Mouse (Mus musculus): Measurements from ENCODE around the gene Sept11. TPM values are rescaled to one million over a fixed set of nuclear protein-coding genes. Genes with fewer than 3 reads are reported as not detected.

Sept11 gene
- polyA plus RNA-seq, 1 experiment = 55.8 TPM

GRCm38 (mm10) chr5:93180252-93180651 lies 87.0 kb downstream of the Sept11 start:
- TF ChIP-seq POLR2A (IDR thresholded peaks at IDR 0.05; ENCODE audit: borderline replicate concordance, control insufficient read depth, low read depth, low read length) = no peak
- WGBS = 35% methylated on average over 2 of the region's 2 CpGs
- Histone ChIP-seq H3K27ac (ENCODE audit: control insufficient read depth, insufficient read depth, low read depth, low read length, poor library complexity) (no peak overlapping the region), H3K4me3 (replicated peaks; ENCODE audit: control insufficient read depth, low read depth, low read length) (no peak overlapping the region), H3K4me1 (ENCODE audit: control insufficient read depth, insufficient read depth, low read length) (no peaks in the 10 kb centered on the region)

DNA sequence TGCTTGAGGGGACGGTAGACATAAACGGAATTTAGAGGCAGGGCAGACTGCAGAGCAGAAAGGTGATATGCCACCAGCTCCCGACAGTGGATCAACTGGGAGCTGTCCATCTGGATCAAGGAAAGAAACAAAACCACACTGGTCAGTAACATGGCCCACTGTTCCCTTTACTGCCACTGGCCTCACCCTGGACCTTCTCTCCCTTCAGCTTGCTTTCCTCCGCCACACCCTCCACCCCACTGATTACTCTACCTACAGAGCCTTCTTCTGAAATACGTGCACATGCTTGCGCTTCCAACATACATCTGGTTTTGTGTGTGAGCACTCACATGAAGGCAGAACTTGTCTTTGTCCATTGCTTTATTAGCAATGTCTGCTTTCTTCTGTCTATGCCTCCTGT lies 90.1 kb downstream of the Sept11 start:
- Histone ChIP-seq H3K4me1 (ENCODE audit: control insufficient read depth, insufficient read depth, low read length) (no peaks in the 10 kb centered on the region), H3K4me3 (replicated peaks; ENCODE audit: control insufficient read depth, low read depth, low read length) (no peak overlapping the region), H3K27ac (ENCODE audit: control insufficient read depth, insufficient read depth, low read depth, low read length, poor library complexity) (no peak overlapping the region)
- no peak for TF ChIP-seq POLR2A (IDR thresholded peaks at IDR 0.05; ENCODE audit: borderline replicate concordance, control insufficient read depth, low read depth, low read length)
- TF ChIP-seq CTCF (IDR thresholded peaks at IDR 0.05; ENCODE audit: control insufficient read depth, insufficient read depth, low read length) = no peak
- WGBS = 88% methylated on average over 6 of the region's 6 CpGs

GRCm38 (mm10) chr5:93184548-93184947 lies 91.3 kb downstream of the Sept11 start:
- Histone ChIP-seq H3K4me3 (replicated peaks; ENCODE audit: control insufficient read depth, low read depth, low read length) (no peak overlapping the region), H3K27ac (ENCODE audit: control insufficient read depth, insufficient read depth, low read depth, low read length, poor library complexity) (no peak overlapping the region), H3K4me1 (ENCODE audit: control insufficient read depth, insufficient read depth, low read length) (no peaks in the 10 kb centered on the region)
- WGBS = 80% methylated on average over 6 of the region's 6 CpGs
- TF ChIP-seq CTCF (IDR thresholded peaks at IDR 0.05; ENCODE audit: control insufficient read depth, insufficient read depth, low read length) = no peak; the same call in 1 of the 2 replicates
- TF ChIP-seq POLR2A (IDR thresholded peaks at IDR 0.05; ENCODE audit: borderline replicate concordance, control insufficient read depth, low read depth, low read length) = no peak

DNA sequence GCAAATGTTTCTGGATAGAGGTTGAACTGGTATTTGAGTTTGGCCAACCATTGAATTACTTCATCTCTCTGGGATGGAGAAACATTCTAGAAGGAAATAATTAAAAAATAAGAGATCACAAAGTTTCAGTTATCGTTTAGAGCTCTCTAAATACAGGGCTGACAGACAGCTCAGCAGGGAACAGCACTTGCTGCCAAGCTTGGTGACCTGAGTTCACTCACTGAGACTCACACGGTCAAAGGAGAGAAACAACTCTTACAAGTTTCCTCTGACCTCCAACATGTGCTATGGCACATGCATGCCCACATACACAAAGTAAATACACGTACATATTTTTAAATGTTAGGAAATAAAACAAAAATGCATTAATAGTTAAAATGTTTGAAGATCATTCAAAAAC lies 96.4 kb downstream of the Sept11 start:
- 84% methylated on average over 3 of the region's 3 CpGs for WGBS

GRCm38 (mm10) chr5:93190428-93190827 lies 97.2 kb downstream of the Sept11 start:
- Histone ChIP-seq H3K4me3 (replicated peaks; ENCODE audit: control insufficient read depth, low read depth, low read length) (no peak overlapping the region), H3K4me1 (ENCODE audit: control insufficient read depth, insufficient read depth, low read length) (no peaks in the 10 kb centered on the region), H3K27ac (ENCODE audit: control insufficient read depth, insufficient read depth, low read depth, low read length, poor library complexity) (no peak overlapping the region)
- WGBS = 92% methylated on average over 5 of the region's 5 CpGs
- TF ChIP-seq CTCF (IDR thresholded peaks at IDR 0.05; ENCODE audit: control insufficient read depth, insufficient read depth, low read length) (no peak), POLR2A (IDR thresholded peaks at IDR 0.05; ENCODE audit: borderline replicate concordance, control insufficient read depth, low read depth, low read length) (no peak)

More for the DNA sequence above, 96.4 kb downstream of the Sept11 start:
- H3K4me1 ChIP-seq (ENCODE audit: control insufficient read depth, insufficient read depth, low read length) = no peaks in the 10 kb centered on the region
- H3K4me3 ChIP-seq (replicated peaks; ENCODE audit: control insufficient read depth, low read depth, low read length) = no peak overlapping the region
- no peak overlapping the region for H3K27ac ChIP-seq (ENCODE audit: control insufficient read depth, insufficient read depth, low read depth, low read length, poor library complexity)
- TF ChIP-seq POLR2A (IDR thresholded peaks at IDR 0.05; ENCODE audit: borderline replicate concordance, control insufficient read depth, low read depth, low read length) (no peak), CTCF (IDR thresholded peaks at IDR 0.05; ENCODE audit: control insufficient read depth, insufficient read depth, low read length) (no peak)

- TF ChIP-seq POLR2A (IDR thresholded peaks at IDR 0.05; ENCODE audit: borderline replicate concordance, control insufficient read depth, low read depth, low read length) = no peak
- TF ChIP-seq CTCF (IDR thresholded peaks at IDR 0.05; ENCODE audit: control insufficient read depth, insufficient read depth, low read length) = no peak
- 54% methylated on average over 3 of the region's 3 CpGs for WGBS
- no peak overlapping the region for H3K4me3 ChIP-seq (replicated peaks; ENCODE audit: control insufficient read depth, low read depth, low read length)
- no peak overlapping the region for H3K27ac ChIP-seq (ENCODE audit: control insufficient read depth, insufficient read depth, low read depth, low read length, poor library complexity)
- peaks cover 2% of the 10 kb centered on the region; the same call in 1 of the 2 replicates for H3K4me1 ChIP-seq (ENCODE audit: control insufficient read depth, insufficient read depth, low read length)
These were observed 105.0 kb downstream of the Sept11 start for GRCm38 (mm10) chr5:93198232-93198631.

DNA sequence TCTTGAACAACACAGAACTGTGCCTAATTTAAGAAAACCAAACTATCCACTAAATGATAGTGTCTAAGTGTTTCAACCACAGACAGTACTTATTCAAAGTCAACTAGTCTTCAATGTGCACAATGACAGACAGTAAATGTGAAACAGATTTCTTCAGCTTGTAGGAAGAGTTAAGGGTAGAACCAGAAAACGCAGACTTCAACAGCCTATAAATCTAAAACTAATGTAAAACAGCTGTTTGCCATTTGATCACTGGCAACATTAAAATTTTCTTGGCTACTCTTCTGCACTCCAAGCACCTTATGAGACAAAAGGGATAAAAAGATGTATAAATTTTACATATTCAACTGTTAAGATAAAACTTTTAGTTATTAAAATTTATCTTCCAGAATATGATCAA lies 107.9 kb downstream of the Sept11 start:
- Histone ChIP-seq H3K4me1 (ENCODE audit: control insufficient read depth, insufficient read depth, low read length) (peaks cover 2% of the 10 kb centered on the region; the same call in 1 of the 2 replicates), H3K4me3 (replicated peaks; ENCODE audit: control insufficient read depth, low read depth, low read length) (no peak overlapping the region), H3K27ac (ENCODE audit: control insufficient read depth, insufficient read depth, low read depth, low read length, poor library complexity) (no peak overlapping the region)
- TF ChIP-seq POLR2A (IDR thresholded peaks at IDR 0.05; ENCODE audit: borderline replicate concordance, control insufficient read depth, low read depth, low read length) (no peak), CTCF (IDR thresholded peaks at IDR 0.05; ENCODE audit: control insufficient read depth, insufficient read depth, low read length) (no peak)
- 92% methylated on average over 1 of the region's 1 CpGs for WGBS

DNA sequence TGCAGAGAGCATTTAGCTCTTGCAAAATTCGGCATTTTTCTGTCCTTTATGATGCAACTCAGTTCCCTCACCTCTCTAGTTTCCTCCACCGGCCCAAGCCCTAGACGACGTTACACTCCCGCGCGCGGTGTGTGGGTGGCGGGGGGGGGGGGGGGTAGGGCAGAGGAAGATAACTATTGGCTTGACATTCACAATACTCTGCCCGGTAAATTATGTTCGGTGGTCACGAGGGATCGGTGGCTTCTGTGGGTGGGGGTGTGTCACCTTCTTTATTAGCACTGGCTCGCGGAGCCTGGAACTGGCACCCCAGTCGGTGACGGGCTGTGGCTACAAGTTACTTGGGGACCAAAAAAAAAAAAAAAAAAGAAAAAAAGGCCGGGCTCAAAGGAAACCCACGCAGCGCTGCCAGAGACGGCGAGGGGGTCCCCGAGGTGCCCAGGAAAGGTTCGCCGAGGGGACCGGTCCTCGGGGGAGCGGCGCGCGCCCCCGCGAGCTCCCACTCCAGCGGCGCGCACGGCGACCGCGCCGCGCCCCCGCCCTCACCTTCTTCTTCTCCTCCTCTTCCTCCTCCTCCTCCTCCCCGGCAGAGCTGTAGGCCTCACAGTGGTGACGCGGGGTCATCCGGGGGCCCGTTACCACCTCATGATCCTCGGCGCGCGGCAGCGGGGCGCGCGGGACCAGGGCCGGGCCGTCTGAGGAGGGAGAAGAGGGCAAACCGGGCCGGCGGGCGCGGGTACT lies 112.3 kb downstream of the Sept11 start:
- Histone ChIP-seq H3K4me3 (replicated peaks; ENCODE audit: control insufficient read depth, low read depth, low read length) (peak overlapping the region; percentile 98), H3K27ac (ENCODE audit: control insufficient read depth, insufficient read depth, low read depth, low read length, poor library complexity) (peak overlapping the region; percentile 99), H3K4me1 (ENCODE audit: control insufficient read depth, insufficient read depth, low read length) (no peaks in the 10 kb centered on the region)
- WGBS = under 1% methylated on average over 63 of the region's 63 CpGs
- TF ChIP-seq CTCF (IDR thresholded peaks at IDR 0.05; ENCODE audit: control insufficient read depth, insufficient read depth, low read length) = no peak
- no peak; the same call in 1 of the 2 replicates for TF ChIP-seq POLR2A (IDR thresholded peaks at IDR 0.05; ENCODE audit: borderline replicate concordance, control insufficient read depth, low read depth, low read length)
